Mouse (Mus musculus) embryonic facial prominence, embryonic 15.5 days (tissue): ENCODE measurements around the gene Prrt3. TPM values are rescaled to one million over a fixed set of nuclear protein-coding genes. Genes with fewer than 3 reads are reported as not detected.
A peak's percentile ranks its signal among the peaks of the same experiment; 100 is the strongest.

Source experiments
- ATAC-seq: fragments of 200-750 bp; cut with Nextera tagmentation; 2 replicates; pipeline ENCODE4 v1.8.0; 2017; ENCODE audit warnings: low read depth, moderate TSS enrichment; ENCODE audit not compliant: insufficient number of reproducible peaks, low FRiP score, low TSS enrichment
- H3K27ac ChIP-seq: fragments of 300-500 bp; sonication (generic); replicated peaks from 2 replicates; pipeline ENCODE4 v1.5.1; 2015; ENCODE audit warnings: mild to moderate bottlenecking, inconsistent platforms
- H3K27me3 ChIP-seq: fragments of 300-500 bp; sonication (generic); 2 replicates; pipeline ENCODE4 v1.6.1; 2015; ENCODE audit warnings: inconsistent platforms
- H3K36me3 ChIP-seq: fragments of 300-500 bp; sonication (generic); 2 replicates; pipeline ENCODE4 v1.6.1; 2015; ENCODE audit warnings: mild to moderate bottlenecking, inconsistent platforms
- H3K4me1 ChIP-seq: fragments of 300-500 bp; sonication (generic); 2 replicates; pipeline ENCODE4 v1.6.1; 2015; ENCODE audit warnings: inconsistent platforms
- H3K4me2 ChIP-seq: fragments of 300-500 bp; sonication (generic); replicated peaks from 2 replicates; pipeline ENCODE4 v1.6.1; 2015; ENCODE audit warnings: mild to moderate bottlenecking, inconsistent platforms
- H3K4me3 ChIP-seq: fragments of 300-500 bp; sonication (generic); replicated peaks from 2 replicates; pipeline ENCODE4 v1.5.1; 2015; ENCODE audit warnings: mild to moderate bottlenecking, inconsistent platforms
- H3K9ac ChIP-seq: fragments of 300-500 bp; sonication (generic); 2 replicates; pipeline ENCODE4 v1.6.1; 2015; ENCODE audit warnings: inconsistent platforms
- H3K9me3 ChIP-seq: fragments of 300-500 bp; sonication (generic); replicated peaks from 2 replicates; pipeline ENCODE4 v1.6.1; 2016; ENCODE audit warnings: inconsistent platforms
- WGBS: fragments of 180-500 bp; shearing (Covaris S2); methylation state at CpG from one replicate; pipeline ENCODE4 v1.1.7; 2015; 5-methylcytosine and 5-hydroxymethylcytosine counted together
- polyA plus RNA-seq: library from polyadenylated mRNA; unstranded; fragments of >200 nt; fragmentation: Nextera tagmentation; extraction: Ambion mirVana; gene quantifications from 2 replicates; pipeline ENCODE4 v1.2.1, GENCODE M21; 2015

Prrt3 gene
- polyA plus RNA-seq, 1 experiment from 2014 or later = 2.0 TPM

GRCm38 (mm10) chr6:113513944-113514343, 12.2 kb upstream of the Prrt3 start:
- no peak overlapping the region for H3K4me3 ChIP-seq
- H3K9me3 ChIP-seq = no peaks in the 10 kb centered on the region
- H3K4me2 ChIP-seq = no peak overlapping the region
- WGBS = 91% methylated on average over 6 of the region's 6 CpGs
- no peaks in the 10 kb centered on the region for H3K4me1 ChIP-seq
- no peak for ATAC-seq
- H3K9ac ChIP-seq = no peak overlapping the region
- H3K27me3 ChIP-seq = no peaks in the 10 kb centered on the region
- H3K27ac ChIP-seq = no peak overlapping the region
- peaks cover 65% of the 10 kb centered on the region for H3K36me3 ChIP-seq

- Histone ChIP-seq H3K4me3 (no peak overlapping the region), H3K36me3 (peaks cover 15% of the 10 kb centered on the region), H3K27me3 (no peaks in the 10 kb centered on the region), H3K4me2 (no peak overlapping the region), H3K9ac (no peak overlapping the region), H3K4me1 (no peaks in the 10 kb centered on the region), H3K27ac (peak overlapping the region; percentile 72), H3K9me3 (no peaks in the 10 kb centered on the region)
- peak; percentile 67 for ATAC-seq
- WGBS = 42% methylated on average over 5 of the region's 5 CpGs
Measured at GRCm38 (mm10) chr6:113508947-113509280, 7.2 kb upstream of the Prrt3 start.

- Histone ChIP-seq H3K9ac (no peak overlapping the region), H3K9me3 (no peaks in the 10 kb centered on the region), H3K27me3 (no peaks in the 10 kb centered on the region), H3K4me2 (no peak overlapping the region), H3K36me3 (peaks cover 10% of the 10 kb centered on the region; the same call in 1 of the 2 replicates), H3K4me3 (no peak overlapping the region), H3K4me1 (no peaks in the 10 kb centered on the region), H3K27ac (peak overlapping the region; percentile 72)
- 54% methylated on average over 7 of the region's 7 CpGs for WGBS
- ATAC-seq = peak; percentile 74; the same call in 1 of the 2 replicates
Measured at GRCm38 (mm10) chr6:113508272-113508946, 6.7 kb upstream of the Prrt3 start.

- Histone ChIP-seq H3K4me1 (no peaks in the 10 kb centered on the region), H3K27ac (no peak overlapping the region), H3K4me3 (no peak overlapping the region), H3K27me3 (no peaks in the 10 kb centered on the region), H3K36me3 (0 out of 2 replicates have a peak, but pooled peaks cover 5% of the 10 kb centered on the region), H3K9ac (no peak overlapping the region), H3K4me2 (no peak overlapping the region), H3K9me3 (no peaks in the 10 kb centered on the region)
- no peak for ATAC-seq
Measured at GRCm38 (mm10) chr6:113507130-113507529, 5.4 kb upstream of the Prrt3 start.

GRCm38 (mm10) chr6:113505689-113506088, 4.0 kb upstream of the Prrt3 start:
- H3K4me1 ChIP-seq = peaks cover 11% of the 10 kb centered on the region
- no peak for ATAC-seq
- H3K9me3 ChIP-seq = no peaks in the 10 kb centered on the region
- no peaks in the 10 kb centered on the region for H3K36me3 ChIP-seq
- WGBS = 55% methylated on average over 1 of the region's 1 CpGs
- no peak overlapping the region for H3K4me3 ChIP-seq
- no peak overlapping the region for H3K27ac ChIP-seq
- H3K9ac ChIP-seq = no peak overlapping the region
- H3K27me3 ChIP-seq = peaks cover 12% of the 10 kb centered on the region
- no peak overlapping the region for H3K4me2 ChIP-seq

- no peak overlapping the region for H3K4me3 ChIP-seq
- no peak overlapping the region for H3K4me2 ChIP-seq
- no peak overlapping the region for H3K27ac ChIP-seq
- 76% methylated on average over 2 of the region's 2 CpGs for WGBS
- H3K4me1 ChIP-seq = peaks cover 11% of the 10 kb centered on the region
- H3K9me3 ChIP-seq = no peaks in the 10 kb centered on the region
- no peak overlapping the region for H3K9ac ChIP-seq
- ATAC-seq = no peak
- peaks cover 15% of the 10 kb centered on the region for H3K27me3 ChIP-seq
- no peaks in the 10 kb centered on the region for H3K36me3 ChIP-seq
Measured at GRCm38 (mm10) chr6:113502801-113503200, 1.1 kb upstream of the Prrt3 start.

- no peaks in the 10 kb centered on the region for H3K36me3 ChIP-seq
- 60% methylated on average over 6 of the region's 6 CpGs for WGBS
- H3K9me3 ChIP-seq = no peaks in the 10 kb centered on the region
- no peak overlapping the region for H3K4me2 ChIP-seq
- no peak overlapping the region for H3K27ac ChIP-seq
- ATAC-seq = no peak
- no peak overlapping the region for H3K4me3 ChIP-seq
- H3K27me3 ChIP-seq = peaks cover 29% of the 10 kb centered on the region
- peaks cover 20% of the 10 kb centered on the region for H3K4me1 ChIP-seq
- no peak overlapping the region for H3K9ac ChIP-seq
Measured at GRCm38 (mm10) chr6:113499346-113499745, 2.4 kb downstream of the Prrt3 start.

GRCm38 (mm10) chr6:113495071-113495675, 6.6 kb downstream of the Prrt3 start:
- Histone ChIP-seq H3K27ac (no peak overlapping the region), H3K27me3 (peaks cover 15% of the 10 kb centered on the region), H3K4me1 (peaks cover 13% of the 10 kb centered on the region), H3K9me3 (no peaks in the 10 kb centered on the region), H3K4me2 (peak overlapping the region; percentile 75), H3K4me3 (peak overlapping the region; percentile 51), H3K9ac (peak overlapping the region; percentile 10), H3K36me3 (no peaks in the 10 kb centered on the region)
- no peak for ATAC-seq
- WGBS = 50% methylated on average over 28 of the region's 28 CpGs

GRCm38 (mm10) chr6:113494258-113494788, 7.4 kb downstream of the Prrt3 start:
- Histone ChIP-seq H3K36me3 (0 out of 2 replicates have a peak, but pooled peaks cover 5% of the 10 kb centered on the region), H3K4me3 (peak overlapping the region; percentile 51), H3K4me2 (peak overlapping the region; percentile 75), H3K27ac (no peak overlapping the region), H3K9me3 (no peaks in the 10 kb centered on the region), H3K9ac (peak overlapping the region; percentile 10; the same call in 1 of the 2 replicates), H3K27me3 (peaks cover 15% of the 10 kb centered on the region), H3K4me1 (peaks cover 13% of the 10 kb centered on the region)
- ATAC-seq = peak; percentile 69
- under 1% methylated on average over 54 of the region's 54 CpGs for WGBS

GRCm38 (mm10) chr6:113492101-113492864, 9.4 kb downstream of the Prrt3 start:
- no peak for ATAC-seq
- no peak overlapping the region for H3K9ac ChIP-seq
- H3K9me3 ChIP-seq = no peaks in the 10 kb centered on the region
- H3K27me3 ChIP-seq = peaks cover 15% of the 10 kb centered on the region
- no peak overlapping the region for H3K27ac ChIP-seq
- H3K36me3 ChIP-seq = 0 out of 2 replicates have a peak, but pooled peaks cover 5% of the 10 kb centered on the region
- WGBS = 75% methylated on average over 24 of the region's 24 CpGs
- no peak overlapping the region for H3K4me2 ChIP-seq
- peaks cover 21% of the 10 kb centered on the region for H3K4me1 ChIP-seq
- H3K4me3 ChIP-seq = no peak overlapping the region

- WGBS = 90% methylated on average over 14 of the region's 14 CpGs
- H3K27ac ChIP-seq = no peak overlapping the region
- ATAC-seq = no peak
- H3K27me3 ChIP-seq = no peaks in the 10 kb centered on the region
- H3K4me2 ChIP-seq = no peak overlapping the region
- no peak overlapping the region for H3K9ac ChIP-seq
- H3K9me3 ChIP-seq = no peaks in the 10 kb centered on the region
- H3K4me3 ChIP-seq = no peak overlapping the region
- H3K36me3 ChIP-seq = 0 out of 2 replicates have a peak, but pooled peaks cover 5% of the 10 kb centered on the region
- H3K4me1 ChIP-seq = peaks cover 18% of the 10 kb centered on the region
Measured at GRCm38 (mm10) chr6:113489410-113489809, 12.3 kb downstream of the Prrt3 start.
